Mouse (Mus musculus): ENCODE measurements around the gene Ptprd.

DNA sequence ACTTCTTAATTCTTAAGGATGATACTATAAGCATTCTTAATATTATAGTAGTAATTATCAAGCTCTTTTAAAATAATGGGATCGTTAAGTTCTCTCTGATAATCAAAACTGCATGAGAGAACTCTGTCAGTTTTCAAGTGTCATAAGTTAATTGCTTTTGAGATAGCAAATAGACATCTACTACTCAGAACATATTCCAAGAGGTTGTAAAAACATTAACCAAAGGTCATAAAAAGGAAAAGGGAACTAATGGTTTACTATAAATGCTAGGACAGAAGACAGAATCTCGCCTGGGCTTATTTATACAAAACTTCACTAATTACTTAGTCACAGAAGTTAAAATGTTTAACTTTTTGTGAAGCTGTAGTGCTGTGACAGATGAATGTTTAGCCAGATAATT, 494.0 kb downstream of the Ptprd start:
- TF ChIP-seq CTCF (IDR thresholded peaks at IDR 0.05; ENCODE audit: control insufficient read depth, insufficient read depth, insufficient read length) (no peak), USF1 (IDR thresholded peaks at IDR 0.05; ENCODE audit: low read depth) (no peak), MYOG (IDR thresholded peaks at IDR 0.05; ENCODE audit: control insufficient read depth, extremely low read depth, insufficient read length) (no peak), MAX (IDR thresholded peaks at IDR 0.05) (no peak), CEBPB (IDR thresholded peaks at IDR 0.05; ENCODE audit: low read depth) (no peak)
